Mouse (Mus musculus): ENCODE results near the gene Nono. TPM values are rescaled to one million over a fixed set of nuclear protein-coding genes. Genes with fewer than 3 reads are reported as not detected.

The Nono gene
- total RNA-seq (2021): 100 to 1,000 TPM; 157 to 193 TPM
- long read RNA-seq, transcript Nono-201 (12 exons, 2,562 nt): major isoform, 94 of 142 reads
- long read RNA-seq, partial matches to known transcripts: 8 of 142 reads
- long read RNA-seq, other reads (novel, unspliced or antisense): 39 of 142 reads

- DNase-seq (ENCODE audit: low spot score in 2 of 2): peak; percentile 71 to 76
Measured at GRCm38 (mm10) chrX:101429142-101429949, at the start of gene Nono. Gene Nono (plus strand): TSS chrX:101429318.

GRCm38 (mm10) chrX:101379744-101380143, 49.4 kb upstream of the Nono start:
- DNase-seq (ENCODE audit: low spot score in 2 of 2): no peak

GRCm38 (mm10) chrX:101383455-101383854, 45.7 kb upstream of the Nono start:
- no peak for DNase-seq (ENCODE audit: low spot score in 2 of 2)

GRCm38 (mm10) chrX:101384439-101385137, 44.5 kb upstream of the Nono start:
- DNase-seq (ENCODE audit: low spot score in 2 of 2): peak in 1 of 2 experiments; percentile 14

GRCm38 (mm10) chrX:101386222-101386621, 42.9 kb upstream of the Nono start:
- DNase-seq (ENCODE audit: low spot score in 2 of 2): no peak

- peak in 1 of 2 experiments; percentile 23 for DNase-seq (ENCODE audit: low spot score in 2 of 2)
Measured at GRCm38 (mm10) chrX:101388866-101389537, 40.1 kb upstream of the Nono start.

- no peak for DNase-seq (ENCODE audit: low spot score in 2 of 2)
Measured at GRCm38 (mm10) chrX:101394341-101394740, 34.8 kb upstream of the Nono start.

- no peak for DNase-seq (ENCODE audit: low spot score in 2 of 2)
Measured at GRCm38 (mm10) chrX:101396459-101396858, 32.7 kb upstream of the Nono start.

GRCm38 (mm10) chrX:101418946-101419724, 10.0 kb upstream of the Nono start:
- peak; percentile 53 to 72 for DNase-seq (ENCODE audit: low spot score in 2 of 2)

GRCm38 (mm10) chrX:101419725-101420699, 9.1 kb upstream of the Nono start:
- peak; percentile 80 to 90 for DNase-seq (ENCODE audit: low spot score in 2 of 2)

GRCm38 (mm10) chrX:101420700-101421095, 8.4 kb upstream of the Nono start, which contains the start of gene Zmym3:
Gene Zmym3 (minus strand): TSS chrX:101420849.
- DNase-seq (ENCODE audit: low spot score in 2 of 2): no peak

GRCm38 (mm10) chrX:101423462-101423861, 5.7 kb upstream of the Nono start:
- DNase-seq (ENCODE audit: low spot score in 2 of 2): no peak

- DNase-seq (ENCODE audit: low spot score in 2 of 2): no peak
Measured at GRCm38 (mm10) chrX:101427774-101428173, 1.3 kb upstream of the Nono start.

GRCm38 (mm10) chrX:101428785-101429141, 355 bp upstream of the Nono start:
- DNase-seq (ENCODE audit: low spot score in 2 of 2): no peak

GRCm38 (mm10) chrX:101429976-101430375, 858 bp downstream of the Nono start:
- DNase-seq (ENCODE audit: low spot score in 2 of 2): no peak

- no peak for DNase-seq (ENCODE audit: low spot score in 2 of 2)
Measured at GRCm38 (mm10) chrX:101448886-101449475, 19.9 kb downstream of the Nono start, which contains the start of gene Itgb1bp2. Gene Itgb1bp2 (plus strand): TSS chrX:101449088.

GRCm38 (mm10) chrX:101451147-101451546, 22.0 kb downstream of the Nono start:
- no peak for DNase-seq (ENCODE audit: low spot score in 2 of 2)

- no peak for DNase-seq (ENCODE audit: low spot score in 2 of 2)
Measured at GRCm38 (mm10) chrX:101451591-101451990, 22.5 kb downstream of the Nono start.

- DNase-seq (ENCODE audit: low spot score in 2 of 2): no peak
Measured at GRCm38 (mm10) chrX:101472202-101472601, 43.1 kb downstream of the Nono start.

All from layer of hippocampus, postnatal 10 days (tissue).